Mouse (Mus musculus) heart, embryonic 14.5 days (tissue): ENCODE data around the gene Gm21969. TPM values are rescaled to one million over a fixed set of nuclear protein-coding genes. Genes with fewer than 3 reads are reported as not detected.
A peak's percentile ranks its signal among the peaks of the same experiment; 100 is the strongest.

Experiments used
- ATAC-seq: fragments of 200-750 bp; cut with Nextera tagmentation; 2 replicates; pipeline ENCODE4 v1.8.0; 2017; ENCODE audit warnings: low read depth, moderate TSS enrichment; ENCODE audit not compliant: insufficient number of reproducible peaks, insufficient read depth, low FRiP score
- H3K27ac ChIP-seq, 2 experiments: fragments of 200-500 bp in 1 of 2; fragments of 300-500 bp in 1 of 2; sonication (generic) in 1 of 2; replicated peaks in 1 of 2; 2 replicates each; pipeline ENCODE4 v1.5.1; 2012 to 2014; ENCODE audit warnings: low read depth in 2 of 2, low read length in 2 of 2, control low read depth in 1 of 2, mild to moderate bottlenecking in 1 of 2, mixed read lengths in 1 of 2; ENCODE audit not compliant: control insufficient read depth in 1 of 2, insufficient read depth in 1 of 2
- H3K27me3 ChIP-seq: fragments of 300-500 bp; sonication (generic); 2 replicates; pipeline ENCODE4 v1.6.1; 2014; ENCODE audit warnings: mild to moderate bottlenecking, low read length, control low read depth; ENCODE audit not compliant: control insufficient read depth, insufficient read depth
- H3K36me3 ChIP-seq: fragments of 300-500 bp; sonication (generic); 2 replicates; pipeline ENCODE4 v1.6.1; 2014; ENCODE audit warnings: mild to moderate bottlenecking, control low read depth, low read length, mixed read lengths; ENCODE audit not compliant: control insufficient read depth, insufficient read depth
- H3K4me1 ChIP-seq, 2 experiments: fragments of 200-500 bp in 1 of 2; fragments of 300-500 bp in 1 of 2; sonication (generic) in 1 of 2; 2 replicates each; pipeline ENCODE4 v1.6.1; 2012 to 2014; ENCODE audit warnings: low read length in 2 of 2, control low read depth in 1 of 2, mixed read lengths in 1 of 2; ENCODE audit not compliant: control insufficient read depth in 2 of 2, insufficient read depth in 2 of 2
- H3K4me2 ChIP-seq: fragments of 300-500 bp; sonication (generic); 2 replicates; pipeline ENCODE4 v1.6.1; 2014; ENCODE audit warnings: mild to moderate bottlenecking, low read length
- H3K4me3 ChIP-seq, 2 experiments: fragments of 200-500 bp in 1 of 2; fragments of 300-500 bp in 1 of 2; sonication (generic) in 1 of 2; 2 replicates each; pipeline ENCODE4 v1.5.1; 2012 to 2014; ENCODE audit warnings: low read length in 2 of 2, mild to moderate bottlenecking in 2 of 2, control low read depth in 1 of 2, low read depth in 1 of 2, moderate library complexity in 1 of 2; ENCODE audit not compliant: control insufficient read depth in 1 of 2, insufficient read depth in 1 of 2
- H3K9ac ChIP-seq: fragments of 300-500 bp; sonication (generic); 2 replicates; pipeline ENCODE4 v1.6.1; 2014; ENCODE audit warnings: mild to moderate bottlenecking, low read length
- H3K9me3 ChIP-seq: fragments of 300-500 bp; sonication (generic); 2 replicates; pipeline ENCODE4 v1.6.1; 2016; ENCODE audit warnings: low read length, control low read depth; ENCODE audit not compliant: control insufficient read depth
- WGBS: fragments of 180-500 bp; shearing (Covaris S2); extraction: QIAGEN DNeasy Blood & Tissue Kit; methylation state at CpG from one replicate; pipeline ENCODE4 v1.1.7; 2014; 5-methylcytosine and 5-hydroxymethylcytosine counted together
- polyA plus RNA-seq: library from polyadenylated mRNA; unstranded; fragments of >200 nt; fragmentation: Nextera tagmentation; extraction: Ambion mirVana; gene quantifications from 2 replicates; pipeline ENCODE4 v1.2.1, GENCODE M21; 2014

Gene Gm21969
- polyA plus RNA-seq, 1 experiment from 2014 or later = not detected

DNA sequence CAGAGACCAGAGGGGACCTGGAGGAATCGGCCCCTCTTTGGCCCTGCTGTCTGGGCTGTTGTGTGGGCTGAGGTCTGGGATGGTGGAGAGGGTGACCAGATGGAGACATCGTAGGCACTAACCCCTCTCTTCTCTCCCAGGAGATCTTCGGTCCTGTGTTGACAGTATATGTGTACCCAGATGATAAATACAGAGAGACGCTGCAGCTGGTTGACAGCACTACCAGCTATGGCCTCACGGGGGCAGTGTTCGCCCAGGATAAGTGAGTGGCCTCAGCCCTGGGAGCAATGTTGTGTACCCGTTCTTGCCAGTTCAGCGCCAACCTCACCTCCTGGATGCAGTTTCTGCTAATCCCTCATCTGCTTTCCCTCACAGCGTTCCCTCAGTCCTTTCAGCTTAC, 41.0 kb downstream of the Gm21969 start:
- Histone ChIP-seq H3K4me2 (no peak overlapping the region), H3K9ac (no peak overlapping the region), H3K36me3 (peaks cover 8% of the 10 kb centered on the region), H3K27ac (no peak overlapping the region), H3K4me1 (peaks cover 3 to 8% of the 10 kb centered on the region in 2 experiments), H3K27me3 (peaks cover 20% of the 10 kb centered on the region), H3K9me3 (no peaks in the 10 kb centered on the region), H3K4me3 (no peak overlapping the region)
- WGBS = 15% methylated on average over 9 of the region's 9 CpGs
- ATAC-seq = peak; percentile 13; the same call in 1 of the 2 replicates

DNA sequence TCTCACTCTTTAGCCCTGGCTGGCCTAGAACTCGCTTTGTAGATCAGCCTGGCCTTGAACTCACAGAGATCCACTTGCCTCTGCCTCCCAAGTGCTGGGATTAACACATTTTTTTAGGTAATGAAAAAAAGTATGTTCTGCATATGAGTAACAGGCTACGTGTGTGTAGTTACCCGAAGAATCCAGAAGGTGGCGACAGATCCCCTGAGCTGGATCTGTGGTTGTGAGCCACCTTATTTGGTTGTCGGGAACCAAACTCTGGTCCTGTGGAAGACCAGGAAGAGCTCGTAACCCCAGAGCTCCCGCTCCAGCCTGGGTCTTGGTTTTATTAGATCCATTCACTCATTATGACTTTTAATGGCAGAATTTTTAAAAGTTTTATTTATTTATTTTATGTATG, 43.9 kb downstream of the Gm21969 start:
- no peak for ATAC-seq
- no peak overlapping the region for H3K4me2 ChIP-seq

DNA sequence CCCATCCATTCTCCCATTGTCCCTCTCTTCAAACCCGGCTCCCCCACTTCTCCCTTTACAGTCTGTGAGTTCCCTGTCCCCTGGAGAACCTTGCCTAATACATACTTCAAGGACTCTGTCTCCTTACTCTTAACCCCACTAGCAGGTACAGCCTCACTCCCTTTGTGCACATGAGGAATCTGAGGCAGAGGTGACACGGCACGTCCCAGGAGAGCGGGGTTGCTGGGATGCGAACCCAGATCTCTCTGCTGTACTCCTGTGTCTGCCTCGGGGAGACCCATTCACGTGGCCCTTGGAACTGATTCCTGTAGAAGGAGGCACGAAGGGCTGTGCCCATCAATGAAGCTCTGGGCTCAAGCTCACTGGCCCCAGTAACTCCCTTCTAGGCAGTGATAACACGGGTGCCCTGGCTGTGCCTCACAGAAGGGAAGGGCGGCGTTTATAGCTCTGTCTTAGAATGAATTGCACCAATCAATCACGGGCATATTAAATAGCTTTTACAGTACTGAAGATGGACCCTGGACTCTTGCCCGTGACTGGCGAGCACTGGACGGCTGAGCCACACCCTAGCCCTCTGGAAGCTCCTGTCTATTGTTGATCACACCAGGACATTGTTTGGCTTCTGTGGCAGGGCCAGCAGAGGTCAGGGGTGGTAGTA, 47.2 kb downstream of the Gm21969 start:
- Histone ChIP-seq H3K9ac (no peak overlapping the region), H3K27ac (no peak overlapping the region), H3K36me3 (peaks cover 8% of the 10 kb centered on the region), H3K4me1 (no peaks in the 10 kb centered on the region), H3K4me3 (no peak overlapping the region), H3K27me3 (no peaks in the 10 kb centered on the region), H3K4me2 (no peak overlapping the region), H3K9me3 (no peaks in the 10 kb centered on the region)
- no peak for ATAC-seq
- WGBS = 79% methylated on average over 15 of the region's 15 CpGs

More for the DNA sequence above, 43.9 kb downstream of the Gm21969 start:
- Histone ChIP-seq H3K36me3 (peaks cover 8% of the 10 kb centered on the region), H3K27ac (no peak overlapping the region), H3K4me1 (peaks cover 0 to 3% of the 10 kb centered on the region in 2 experiments; a peak in 3 of 4 replicates), H3K4me3 (no peak overlapping the region), H3K9ac (no peak overlapping the region), H3K27me3 (peaks cover 16% of the 10 kb centered on the region), H3K9me3 (no peaks in the 10 kb centered on the region)
- WGBS = 77% methylated on average over 7 of the region's 7 CpGs

DNA sequence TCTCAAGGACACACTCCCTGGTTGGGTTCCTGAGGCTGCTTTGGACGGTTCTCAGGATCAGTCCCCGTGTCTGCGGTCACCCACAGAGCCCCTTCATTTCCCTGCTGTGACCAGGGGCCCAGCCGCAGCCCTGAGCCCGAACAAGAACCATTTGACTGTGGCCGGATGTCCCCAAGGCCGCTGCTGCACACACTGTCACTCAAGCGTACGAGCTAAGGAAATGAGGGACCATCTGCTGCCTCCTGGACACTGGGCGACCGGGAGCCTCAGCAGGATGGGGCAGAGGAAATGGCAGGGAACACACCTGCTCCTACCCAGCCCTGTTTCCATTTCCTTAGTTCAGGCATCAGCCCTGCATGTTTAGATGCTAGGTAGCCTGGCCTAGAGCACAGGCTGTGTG, 47.9 kb downstream of the Gm21969 start:
- Histone ChIP-seq H3K9me3 (no peaks in the 10 kb centered on the region), H3K36me3 (peaks cover 8% of the 10 kb centered on the region), H3K27ac (no peak overlapping the region), H3K4me2 (no peak overlapping the region), H3K4me3 (no peak overlapping the region), H3K27me3 (no peaks in the 10 kb centered on the region), H3K4me1 (no peaks in the 10 kb centered on the region), H3K9ac (no peak overlapping the region)
- WGBS = 67% methylated on average over 11 of the region's 11 CpGs
- ATAC-seq = no peak

DNA sequence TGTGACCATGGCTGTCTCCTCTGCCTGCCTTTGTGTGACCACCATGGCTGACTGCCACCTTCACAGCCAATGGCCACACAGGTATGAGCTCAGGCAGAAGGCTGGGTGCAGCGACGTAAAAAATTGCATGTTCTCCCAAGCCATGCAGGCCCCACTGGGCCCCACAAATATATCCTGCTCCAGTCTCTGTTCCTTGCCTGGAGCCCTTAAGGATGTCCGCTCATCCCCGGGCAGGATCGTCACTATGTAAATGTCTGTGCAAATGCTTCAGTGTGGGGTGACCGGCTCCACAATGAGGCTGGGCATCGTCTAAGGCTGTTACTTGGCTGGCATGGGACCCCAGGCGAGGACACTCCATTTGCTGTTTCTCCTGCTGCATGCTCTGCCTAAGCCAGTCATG, 50.3 kb downstream of the Gm21969 start, which contains the start of gene Tas1r2:
Gene Tas1r2, plus strand, starts transcription at position 301 of the 400 bp plus-strand sequence.
- WGBS = 79% methylated on average over 8 of the region's 8 CpGs
- no peak for ATAC-seq
- H3K4me2 ChIP-seq = no peak within 1 kb of the TSS

DNA sequence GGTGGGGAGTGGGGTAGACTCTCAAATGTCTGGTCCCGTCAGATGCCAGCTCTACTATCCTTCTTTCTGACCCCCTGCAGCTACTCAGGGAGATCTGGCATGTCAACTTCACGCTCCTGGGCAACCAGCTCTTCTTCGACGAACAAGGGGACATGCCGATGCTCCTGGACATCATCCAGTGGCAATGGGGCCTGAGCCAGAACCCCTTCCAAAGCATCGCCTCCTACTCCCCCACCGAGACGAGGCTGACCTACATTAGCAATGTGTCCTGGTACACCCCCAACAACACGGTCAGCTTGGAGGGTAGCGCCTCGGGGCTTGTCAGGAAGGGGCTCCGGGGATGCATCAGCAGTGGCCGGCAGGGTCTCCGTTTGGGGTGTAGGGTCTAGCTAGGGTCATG, 58.9 kb downstream of the Gm21969 start:
- Histone ChIP-seq H3K4me1 (no peaks in the 10 kb centered on the region), H3K9ac (no peak overlapping the region), H3K27me3 (no peaks in the 10 kb centered on the region), H3K27ac (no peak overlapping the region), H3K9me3 (peaks cover 3% of the 10 kb centered on the region; the same call in 1 of the 2 replicates), H3K4me3 (no peak overlapping the region), H3K36me3 (no peaks in the 10 kb centered on the region), H3K4me2 (no peak overlapping the region)
- no peak for ATAC-seq
- 82% methylated on average over 14 of the region's 14 CpGs for WGBS

More for the DNA sequence above, 50.3 kb downstream of the Gm21969 start, which contains the start of gene Tas1r2:
- Histone ChIP-seq H3K4me3 (no peak within 1 kb of the TSS), H3K36me3 (peaks cover 5% of the 10 kb centered on the region; the same call in 1 of the 2 replicates), H3K9me3 (no peaks in the 10 kb centered on the region), H3K9ac (no peak within 1 kb of the TSS), H3K4me1 (no peaks in the 10 kb centered on the region), H3K27ac (no peak within 1 kb of the TSS), H3K27me3 (no peaks in the 10 kb centered on the region)

DNA sequence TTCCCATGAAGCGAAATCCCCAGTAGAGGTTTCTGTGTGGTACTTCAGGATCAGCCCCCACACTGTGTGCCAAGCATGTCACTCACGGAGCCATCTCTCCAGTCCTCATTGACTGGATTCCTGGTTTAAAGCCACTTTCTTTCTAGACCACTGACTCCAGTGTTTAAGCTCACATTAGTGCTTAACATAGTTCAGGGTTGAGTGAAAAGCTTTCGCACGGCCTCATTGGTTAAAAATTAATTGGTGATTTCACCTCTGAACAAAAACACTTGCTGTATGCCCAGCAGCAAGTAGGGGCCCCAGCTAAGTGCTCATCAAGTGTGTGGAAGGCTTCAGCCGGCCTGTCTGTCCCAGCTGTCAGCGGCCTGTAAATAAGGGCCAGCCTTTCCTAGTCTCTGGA, 64.6 kb downstream of the Gm21969 start:
- WGBS = 58% methylated on average over 6 of the region's 6 CpGs
- Histone ChIP-seq H3K4me2 (no peak overlapping the region), H3K27me3 (no peaks in the 10 kb centered on the region), H3K4me3 (no peak overlapping the region), H3K4me1 (no peaks in the 10 kb centered on the region), H3K9ac (no peak overlapping the region), H3K9me3 (no peaks in the 10 kb centered on the region), H3K36me3 (no peaks in the 10 kb centered on the region), H3K27ac (no peak overlapping the region)
- no peak for ATAC-seq

DNA sequence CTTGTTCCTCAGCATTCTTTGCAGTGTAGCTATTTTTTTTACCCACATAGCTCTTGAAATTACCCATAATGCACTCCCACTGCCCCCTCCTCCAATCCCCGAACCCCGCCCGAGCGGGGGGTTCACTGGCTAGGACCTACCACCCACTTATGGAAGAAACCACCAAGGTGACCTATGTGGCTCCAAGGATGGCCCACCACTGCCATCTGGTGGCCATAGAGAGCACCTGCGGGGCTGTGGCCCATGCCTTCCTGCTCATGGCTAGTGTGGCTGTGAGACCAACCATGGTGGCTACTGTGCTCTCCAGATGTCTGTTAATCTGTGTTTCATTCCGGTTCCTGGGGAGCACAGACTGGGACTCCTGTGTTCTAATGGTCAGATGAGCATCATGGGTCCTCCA, 66.9 kb downstream of the Gm21969 start:
- no peak overlapping the region for H3K4me2 ChIP-seq
- H3K27me3 ChIP-seq = no peaks in the 10 kb centered on the region
- H3K36me3 ChIP-seq = no peaks in the 10 kb centered on the region
- no peak for ATAC-seq
- H3K9me3 ChIP-seq = no peaks in the 10 kb centered on the region
- 8% methylated on average over 6 of the region's 6 CpGs for WGBS
- H3K9ac ChIP-seq = no peak overlapping the region
- no peaks in the 10 kb centered on the region for H3K4me1 ChIP-seq
- H3K27ac ChIP-seq = no peak overlapping the region
- no peak overlapping the region for H3K4me3 ChIP-seq
